Mouse (Mus musculus) lung, postnatal 0 days (tissue): ENCODE data around the gene Nrros. TPM values are rescaled to one million over a fixed set of nuclear protein-coding genes. Genes with fewer than 3 reads are reported as not detected.
A peak's percentile ranks its signal among the peaks of the same experiment; 100 is the strongest.

Experiments
- ATAC-seq: fragments of 200-750 bp; cut with Nextera tagmentation; 2 replicates; pipeline ENCODE4 v1.8.0; 2017; ENCODE audit warnings: moderate library complexity
- DNase-seq: peaks from one replicate; pipeline ENCODE4 v3.0.0-alpha.2; 2016; ENCODE audit warnings: low spot score
- H3K27ac ChIP-seq: fragments of 300-500 bp; sonication (generic); 2 replicates; pipeline ENCODE4 v1.5.1; 2014; ENCODE audit warnings: antibody characterized with exemption, mild to moderate bottlenecking, low read length, mixed read lengths
- H3K27me3 ChIP-seq: fragments of 300-500 bp; sonication (generic); replicated peaks from 2 replicates; pipeline ENCODE4 v1.6.1; 2014; ENCODE audit warnings: low read length, mixed read lengths; ENCODE audit not compliant: insufficient read depth
- H3K36me3 ChIP-seq: fragments of 300-500 bp; sonication (generic); 2 replicates; pipeline ENCODE4 v1.6.1; 2014; ENCODE audit warnings: low read length, mixed read lengths; ENCODE audit not compliant: insufficient read depth
- H3K4me1 ChIP-seq: fragments of 300-500 bp; sonication (generic); 2 replicates; pipeline ENCODE4 v1.6.1; 2014; ENCODE audit warnings: antibody characterized with exemption, low read depth, low read length, mixed read lengths; ENCODE audit not compliant: insufficient read depth
- H3K4me2 ChIP-seq: fragments of 300-500 bp; sonication (generic); replicated peaks from 2 replicates; pipeline ENCODE4 v1.6.1; 2014; ENCODE audit warnings: low read depth, mild to moderate bottlenecking, low read length, moderate library complexity, mixed read lengths
- H3K4me3 ChIP-seq: fragments of 300-500 bp; sonication (generic); 2 replicates; pipeline ENCODE4 v1.5.1; 2014; ENCODE audit warnings: low read depth, low read length
- H3K9ac ChIP-seq: fragments of 300-500 bp; sonication (generic); replicated peaks from 2 replicates; pipeline ENCODE4 v1.6.1; 2014; ENCODE audit warnings: low read depth, mild to moderate bottlenecking
- H3K9me3 ChIP-seq: fragments of 300-500 bp; sonication (generic); 2 replicates; pipeline ENCODE4 v1.6.1; 2016; ENCODE audit warnings: low read length, mixed read lengths
- CTCF ChIP-seq: IDR thresholded peaks from 2 replicates; pipeline ENCODE4 v1.5.1; 2016; ENCODE audit warnings: antibody characterized with exemption, mild to moderate bottlenecking
- EP300 ChIP-seq: IDR thresholded peaks from 2 replicates; pipeline ENCODE4 v1.6.1; 2016; ENCODE audit warnings: antibody characterized with exemption, mild to moderate bottlenecking, control low read depth
- WGBS: fragments of 180-500 bp; shearing (Covaris S2); extraction: QIAGEN DNeasy Blood & Tissue Kit; methylation state at CpG from one replicate; pipeline ENCODE4 v1.1.7; 2014; 5-methylcytosine and 5-hydroxymethylcytosine counted together
- polyA plus RNA-seq: library from polyadenylated mRNA; unstranded; fragments of >200 nt; fragmentation: Nextera tagmentation; extraction: Ambion mirVana; gene quantifications from 2 replicates; pipeline ENCODE4 v1.2.1, GENCODE M21; 2015

The Nrros gene
- polyA plus RNA-seq, 1 experiment from 2014 or later: 31.5 TPM

DNA sequence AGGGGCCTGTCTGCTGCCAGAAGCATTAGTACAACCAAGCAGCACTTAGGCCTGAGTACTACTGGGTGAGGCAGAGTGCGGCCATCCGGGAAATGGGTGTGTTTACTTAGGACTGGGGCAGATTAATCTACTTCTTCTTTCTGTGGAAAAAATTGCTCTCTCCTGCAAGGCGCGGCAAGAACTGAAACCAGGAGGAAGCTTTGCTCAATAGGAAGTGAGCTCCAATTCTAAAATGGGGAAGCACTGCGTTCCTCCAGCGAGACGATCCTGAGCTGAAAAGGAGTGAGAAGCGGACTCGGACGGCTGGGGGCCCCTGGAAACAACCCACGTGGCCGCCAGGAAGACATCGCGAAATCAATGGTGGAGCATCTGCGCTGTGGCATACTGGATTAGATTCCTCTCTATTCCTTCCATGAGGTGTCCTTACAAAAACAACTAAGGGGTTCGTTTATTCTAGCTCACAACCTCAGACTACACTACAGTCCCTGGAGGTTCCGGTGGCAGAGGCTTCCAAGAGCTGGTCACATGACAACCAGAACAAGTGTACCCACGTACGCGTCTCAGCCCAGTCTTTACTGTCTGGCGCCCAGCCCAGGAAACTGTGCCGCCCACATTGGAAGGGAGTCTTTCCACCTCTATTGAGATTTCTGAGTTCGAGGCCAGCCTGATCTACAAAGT, 51.7 kb downstream of the Nrros start:
- DNase-seq: peak; percentile 76
- peak overlapping the region; percentile 43 for H3K4me2 ChIP-seq

GRCm38 (mm10) chr16:32110951-32111699, 54.3 kb downstream of the Nrros start:
- no peak overlapping the region for H3K4me3 ChIP-seq
- H3K4me2 ChIP-seq: no peak overlapping the region
- H3K4me1 ChIP-seq: peaks cover 11% of the 10 kb centered on the region; the same call in 1 of the 2 replicates
- H3K27me3 ChIP-seq: no peaks in the 10 kb centered on the region
- no peaks in the 10 kb centered on the region for H3K36me3 ChIP-seq
- TF ChIP-seq CTCF: peak; percentile 34
- no peak for TF ChIP-seq EP300
- no peak for ATAC-seq
- WGBS: 64% methylated on average over 15 of the region's 15 CpGs
- no peaks in the 10 kb centered on the region for H3K9me3 ChIP-seq
- DNase-seq: peak; percentile 44
- H3K9ac ChIP-seq: no peak overlapping the region
- no peak overlapping the region for H3K27ac ChIP-seq

More for the DNA sequence above, 51.7 kb downstream of the Nrros start:
- H3K9me3 ChIP-seq: no peaks in the 10 kb centered on the region
- ATAC-seq: peak; percentile 86
- H3K4me1 ChIP-seq: peaks cover 11% of the 10 kb centered on the region; the same call in 1 of the 2 replicates
- H3K4me3 ChIP-seq: no peak overlapping the region
- no peak overlapping the region for H3K9ac ChIP-seq
- no peaks in the 10 kb centered on the region for H3K27me3 ChIP-seq
- 39% methylated on average over 23 of the region's 23 CpGs for WGBS
- H3K36me3 ChIP-seq: no peaks in the 10 kb centered on the region
- TF ChIP-seq EP300 (peak; percentile 35; the same call in 1 of the 2 replicates), CTCF (no peak)
- H3K27ac ChIP-seq: 0 out of 2 replicates have a peak overlapping the region, but pooled peaks have one; percentile 51

- no peak overlapping the region for H3K4me3 ChIP-seq
- H3K9me3 ChIP-seq: no peaks in the 10 kb centered on the region
- H3K27ac ChIP-seq: no peak overlapping the region
- ATAC-seq (no peak), DNase-seq (no peak)
- no peaks in the 10 kb centered on the region for H3K4me1 ChIP-seq
- WGBS: 87% methylated on average over 2 of the region's 2 CpGs
- H3K9ac ChIP-seq: no peak overlapping the region
- peaks cover 5% of the 10 kb centered on the region; the same call in 1 of the 2 replicates for H3K36me3 ChIP-seq
- no peak for TF ChIP-seq CTCF
- no peak for TF ChIP-seq EP300
- no peaks in the 10 kb centered on the region for H3K27me3 ChIP-seq
- no peak overlapping the region for H3K4me2 ChIP-seq
Observed at GRCm38 (mm10) chr16:32108578-32108977, 56.8 kb downstream of the Nrros start.

- H3K4me1 ChIP-seq: no peaks in the 10 kb centered on the region
- TF ChIP-seq CTCF (peak; percentile 16; the same call in 1 of the 2 replicates), EP300 (no peak)
- H3K27me3 ChIP-seq: no peaks in the 10 kb centered on the region
- H3K9ac ChIP-seq: no peak overlapping the region
- ATAC-seq (no peak), DNase-seq (no peak)
- peaks cover 7% of the 10 kb centered on the region; the same call in 1 of the 2 replicates for H3K36me3 ChIP-seq
- no peak overlapping the region for H3K4me3 ChIP-seq
- no peaks in the 10 kb centered on the region for H3K9me3 ChIP-seq
- H3K4me2 ChIP-seq: no peak overlapping the region
- no peak overlapping the region for H3K27ac ChIP-seq
- 68% methylated on average over 7 of the region's 7 CpGs for WGBS
Observed at GRCm38 (mm10) chr16:32108170-32108569, 57.2 kb downstream of the Nrros start.

- H3K27ac ChIP-seq: no peak overlapping the region
- H3K4me2 ChIP-seq: no peak overlapping the region
- no peaks in the 10 kb centered on the region for H3K9me3 ChIP-seq
- H3K4me3 ChIP-seq: no peak overlapping the region
- 84% methylated on average over 12 of the region's 12 CpGs for WGBS
- TF ChIP-seq EP300: no peak
- no peak for TF ChIP-seq CTCF
- no peak for DNase-seq
- no peak for ATAC-seq
- peaks cover 7% of the 10 kb centered on the region; the same call in 1 of the 2 replicates for H3K36me3 ChIP-seq
- no peak overlapping the region for H3K9ac ChIP-seq
- no peaks in the 10 kb centered on the region for H3K27me3 ChIP-seq
- no peaks in the 10 kb centered on the region for H3K4me1 ChIP-seq
Observed at GRCm38 (mm10) chr16:32107342-32108045, 57.9 kb downstream of the Nrros start.

DNA sequence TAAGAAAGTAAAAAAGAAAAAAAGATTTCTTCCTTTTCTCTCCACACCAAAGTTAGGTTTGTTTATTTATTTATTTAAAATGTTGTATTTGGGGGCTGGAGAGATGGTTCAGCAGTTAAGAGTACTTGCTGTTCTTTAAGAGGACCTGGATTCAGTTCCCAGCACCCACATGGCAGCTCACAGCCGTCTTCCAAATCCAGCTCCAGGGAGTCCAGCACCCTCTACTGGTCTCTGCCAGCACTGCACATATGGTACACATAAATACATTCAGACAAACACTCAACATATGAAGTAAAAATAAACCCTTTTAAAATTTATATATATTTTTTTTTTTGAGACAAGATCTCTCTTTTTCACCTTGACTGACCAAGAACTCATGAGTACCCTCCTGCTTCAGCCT, 59.7 kb downstream of the Nrros start:
- TF ChIP-seq EP300 (no peak), CTCF (peak; percentile 32)
- Histone ChIP-seq H3K27me3 (no peaks in the 10 kb centered on the region), H3K9ac (no peak overlapping the region), H3K36me3 (peaks cover 7% of the 10 kb centered on the region; the same call in 1 of the 2 replicates), H3K9me3 (no peaks in the 10 kb centered on the region), H3K4me1 (no peaks in the 10 kb centered on the region), H3K27ac (no peak overlapping the region), H3K4me3 (no peak overlapping the region), H3K4me2 (no peak overlapping the region)
- no peak for DNase-seq
- 85% methylated on average over 1 of the region's 1 CpGs for WGBS
- ATAC-seq: no peak
